Mouse (Mus musculus) left cerebral cortex, postnatal 36 days (tissue): ENCODE measurements at regions not wholly inside any gene's neighbourhood (a gene's known extent, or its start where the extent isn't known, plus 50 kb on each side); places are given as distances from the start of the nearest gene placed in this dataset.
"Not testable (repeated sequence)": the region's sequence is repeated elsewhere in the genome, so short reads cannot be mapped to it uniquely, and the experiment has no call there.

Source experiments
- DNase-seq, 2 experiments: peaks; one replicate each; pipeline ENCODE4 v3.0.0; 2021 to 2022; ENCODE audit warnings: low spot score in 2 of 2, mixed read lengths in 1 of 2
- intact Hi-C: fragments of 180-260 bp; cut with DNase I; formaldehyde crosslinking; loops from one replicate; pipeline ENCODE4 v1.15.1; 2025

DNA sequence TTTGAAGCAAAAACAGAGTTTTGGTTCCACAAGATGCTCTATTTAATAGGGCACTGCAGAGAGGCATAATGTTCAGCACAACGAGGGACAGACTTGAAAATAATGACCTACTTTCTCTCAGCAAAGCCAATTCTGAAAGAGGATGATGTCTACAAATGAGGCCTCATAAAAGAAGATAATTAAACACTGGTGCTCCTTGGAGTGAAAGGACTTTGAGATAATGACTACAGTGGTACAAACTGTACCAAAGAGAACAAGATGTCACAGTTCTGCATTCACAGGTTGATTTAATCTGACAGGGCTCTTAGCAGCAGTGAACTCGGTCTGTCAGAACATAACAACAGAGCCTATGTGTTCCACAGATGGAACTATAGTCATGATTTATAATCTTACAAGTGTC is 305.4 kb downstream of the Hdgfl1 start:
- intact Hi-C loops = no loop called here
- DNase-seq = no peak

- DNase-seq = no peak
- intact Hi-C loops = no loop called here
Measured at GRCm38 (mm10) chr13:26464096-26464495, 305.9 kb downstream of the Hdgfl1 start.

GRCm38 (mm10) chr13:26457487-26458253 is 312.3 kb downstream of the Hdgfl1 start:
- intact Hi-C loops = no loop called here
- DNase-seq = no peak

DNA sequence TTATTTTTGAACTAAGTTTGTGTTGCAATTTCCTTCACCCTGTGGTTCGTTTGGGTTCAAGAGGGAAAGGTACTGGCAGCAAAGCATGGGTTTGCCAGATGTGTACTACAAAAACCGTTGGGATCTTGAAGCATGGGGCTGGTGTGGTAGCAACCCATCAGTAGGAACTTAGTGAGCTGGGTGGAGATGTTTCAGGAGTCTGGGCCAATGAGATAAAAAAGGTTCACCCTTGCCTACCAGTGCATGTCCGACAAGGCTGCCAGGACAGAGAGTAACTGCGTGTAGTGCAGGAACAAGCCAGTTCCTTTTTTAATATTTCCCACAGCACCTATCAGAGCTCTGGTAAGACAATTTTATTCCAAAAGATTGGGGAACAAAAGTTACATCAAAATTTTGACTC is 343.3 kb downstream of the Hdgfl1 start:
- DNase-seq = no peak
- intact Hi-C loops = no loop called here

DNA sequence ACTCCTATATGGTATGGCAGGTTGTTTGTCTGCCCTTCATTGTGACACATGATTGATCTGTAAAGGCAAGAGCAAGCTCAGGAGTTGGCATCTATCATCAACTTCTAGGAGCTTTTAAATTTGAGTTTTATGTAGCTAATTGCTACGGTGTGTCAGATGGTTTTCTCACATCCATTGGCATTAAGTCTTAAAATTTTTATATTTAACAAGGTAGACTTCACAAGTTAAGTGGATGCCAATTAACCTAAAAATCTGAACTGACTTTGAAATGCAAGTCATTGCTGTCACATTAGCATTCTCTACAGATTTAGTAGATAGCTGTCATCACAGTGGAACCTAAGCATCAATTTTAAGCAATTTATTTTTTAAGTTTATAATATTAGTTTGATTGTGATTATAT is 345.5 kb downstream of the Hdgfl1 start:
- DNase-seq = no peak
- intact Hi-C loops = no loop called here

DNA sequence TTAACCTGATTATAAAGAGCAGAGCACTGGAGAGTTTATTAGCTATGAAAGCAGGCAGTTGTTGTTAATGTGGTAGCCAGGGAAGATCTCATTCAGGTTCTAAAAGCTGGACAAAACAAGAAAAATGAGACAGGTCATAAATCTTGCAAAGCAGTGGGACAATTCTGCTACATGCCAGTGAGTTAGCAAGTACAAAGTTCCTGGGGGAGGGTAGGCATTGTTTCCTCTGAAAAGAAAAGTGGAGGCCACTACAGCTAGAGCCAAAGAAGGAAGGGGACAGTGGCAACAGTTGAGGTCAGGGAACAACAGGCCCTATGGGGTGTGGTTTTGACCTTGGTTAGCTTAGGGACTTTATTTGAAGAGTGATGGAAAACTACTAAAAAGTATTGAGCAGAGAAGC is 364.2 kb downstream of the Hdgfl1 start:
- intact Hi-C loops = loop anchor here (10.0 kb wide), 1 partner anchor 129 kb away; no protein-coding TSS in a partner anchor

DNA sequence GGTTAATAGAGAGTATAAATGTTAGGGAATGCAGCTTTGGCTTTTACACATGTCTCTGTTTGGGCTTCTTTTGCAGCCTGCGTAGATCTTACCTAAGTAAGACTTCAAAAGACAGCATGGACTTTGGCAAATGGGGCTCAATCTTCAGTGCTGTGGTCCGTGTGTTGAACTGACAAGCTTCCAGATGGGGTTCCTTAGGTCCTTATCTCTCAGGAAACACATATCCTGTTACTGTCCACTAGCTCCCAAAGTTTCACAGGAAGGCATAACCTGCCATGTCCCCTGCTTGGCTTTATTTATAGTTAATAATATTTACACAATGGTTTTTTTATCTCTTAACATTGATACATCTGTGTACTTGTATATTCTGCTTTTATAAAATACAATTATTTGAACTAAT is 365.3 kb downstream of the Hdgfl1 start:
- intact Hi-C loops = loop anchor here (10.0 kb wide), 1 partner anchor 130 kb away; no protein-coding TSS in a partner anchor
- no peak for DNase-seq

More for the DNA sequence above, 364.2 kb downstream of the Hdgfl1 start:
- DNase-seq = no peak

DNA sequence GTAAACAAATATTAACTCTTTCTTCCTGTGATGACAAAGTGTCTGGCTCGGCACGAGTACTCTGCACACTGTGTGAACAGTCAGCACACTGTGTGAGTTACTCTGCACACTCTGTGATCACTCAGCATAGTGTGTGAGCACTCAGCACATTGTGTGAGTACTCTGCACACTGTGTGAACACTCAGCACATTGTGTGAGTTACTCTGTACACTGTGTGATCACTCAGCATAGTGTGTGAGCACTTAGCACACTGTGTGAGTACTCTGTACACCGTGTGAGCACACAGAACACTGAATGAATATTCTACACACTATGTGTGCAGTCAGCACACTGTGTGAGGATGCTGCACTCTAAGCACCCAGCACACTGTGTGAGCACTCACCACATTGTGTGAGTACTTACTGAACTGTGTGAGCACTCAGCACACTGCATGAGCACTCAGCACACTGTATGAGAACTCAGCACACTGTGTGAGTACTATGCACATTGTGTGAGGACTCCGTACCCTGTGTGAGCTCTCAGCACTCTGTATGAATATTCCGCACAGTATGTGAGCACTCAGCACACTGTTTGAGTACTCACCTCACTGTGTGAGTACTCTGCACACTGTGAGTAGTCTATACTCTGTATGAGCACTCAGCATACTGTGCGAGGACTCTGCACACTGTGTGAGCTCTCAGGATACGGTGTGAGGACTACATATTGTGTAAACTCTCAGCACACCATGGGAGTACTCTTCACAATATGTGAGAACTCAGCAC is 381.9 kb downstream of the Hdgfl1 start:
- intact Hi-C loops = no loop called here

DNA sequence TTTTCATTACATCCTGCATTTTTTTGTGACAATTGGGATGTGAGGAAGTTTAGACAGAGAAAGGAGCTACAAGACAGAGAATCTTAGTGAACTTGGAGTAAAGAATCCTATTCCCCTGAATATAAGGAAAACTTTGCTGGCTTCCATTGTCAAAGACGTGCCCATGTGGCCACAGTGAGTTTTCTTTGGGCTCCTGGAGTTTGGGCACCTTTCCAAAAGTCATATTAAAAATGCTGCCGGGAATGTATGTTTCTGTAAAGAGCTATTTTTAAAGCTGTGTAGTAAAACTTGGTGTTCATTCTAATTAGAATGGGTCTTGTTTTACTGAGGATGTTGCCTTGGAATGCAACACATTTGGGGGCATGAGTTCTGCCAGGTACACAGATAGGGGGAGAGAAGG is 387.3 kb downstream of the Hdgfl1 start:
- DNase-seq = no peak
- intact Hi-C loops = no loop called here

More for the DNA sequence above, 381.9 kb downstream of the Hdgfl1 start:
- DNase-seq = no peak

GRCm38 (mm10) chr13:26382154-26382553 is 387.8 kb downstream of the Hdgfl1 start:
- intact Hi-C loops = no loop called here
- no peak for DNase-seq

- intact Hi-C loops = no loop called here
- DNase-seq = no peak
Measured at GRCm38 (mm10) chr13:26375546-26375945, 394.4 kb downstream of the Hdgfl1 start.

DNA sequence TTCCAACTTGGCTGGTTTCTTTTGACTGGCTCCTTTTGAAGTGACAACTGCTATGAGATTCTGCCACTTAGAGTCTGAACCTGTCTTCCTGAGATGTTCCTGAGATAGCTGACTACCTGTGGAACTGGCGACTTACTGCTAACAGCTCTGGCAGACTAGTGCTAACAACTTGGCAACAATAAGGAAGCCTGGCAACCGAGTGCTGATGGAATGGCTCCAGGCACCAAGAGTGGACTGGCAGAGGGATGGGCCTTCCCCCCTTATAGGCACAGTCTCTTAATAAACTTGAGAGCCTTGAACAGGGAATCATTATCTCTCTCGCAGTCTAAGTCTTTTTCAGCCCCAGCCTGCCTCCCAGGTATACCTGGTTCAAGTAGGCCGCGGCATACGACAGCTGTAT is 404.1 kb downstream of the Hdgfl1 start:
- intact Hi-C loops, DNase-seq: not testable (repeated sequence)

GRCm38 (mm10) chr13:26356341-26356740 is 413.6 kb downstream of the Hdgfl1 start:
- DNase-seq = no peak
- intact Hi-C loops = no loop called here

- intact Hi-C loops = no loop called here
- no peak for DNase-seq
Measured at GRCm38 (mm10) chr13:26354421-26354820, 415.5 kb downstream of the Hdgfl1 start.

GRCm38 (mm10) chr13:26350510-26350909 is 419.5 kb downstream of the Hdgfl1 start:
- intact Hi-C loops = no loop called here
- DNase-seq = no peak

- DNase-seq = no peak
Measured at GRCm38 (mm10) chr13:26338795-26339194, 431.2 kb downstream of the Hdgfl1 start.

GRCm38 (mm10) chr13:26325066-26325465 is 444.9 kb downstream of the Hdgfl1 start:
- intact Hi-C loops = no loop called here
- no peak for DNase-seq

More at GRCm38 (mm10) chr13:26338795-26339194, 431.2 kb downstream of the Hdgfl1 start:
- intact Hi-C loops = no loop called here

GRCm38 (mm10) chr13:26324633-26325032 is 445.3 kb downstream of the Hdgfl1 start:
- intact Hi-C loops = no loop called here
- DNase-seq = no peak

GRCm38 (mm10) chr13:26318557-26318956 is 451.4 kb downstream of the Hdgfl1 start:
- intact Hi-C loops = no loop called here

DNA sequence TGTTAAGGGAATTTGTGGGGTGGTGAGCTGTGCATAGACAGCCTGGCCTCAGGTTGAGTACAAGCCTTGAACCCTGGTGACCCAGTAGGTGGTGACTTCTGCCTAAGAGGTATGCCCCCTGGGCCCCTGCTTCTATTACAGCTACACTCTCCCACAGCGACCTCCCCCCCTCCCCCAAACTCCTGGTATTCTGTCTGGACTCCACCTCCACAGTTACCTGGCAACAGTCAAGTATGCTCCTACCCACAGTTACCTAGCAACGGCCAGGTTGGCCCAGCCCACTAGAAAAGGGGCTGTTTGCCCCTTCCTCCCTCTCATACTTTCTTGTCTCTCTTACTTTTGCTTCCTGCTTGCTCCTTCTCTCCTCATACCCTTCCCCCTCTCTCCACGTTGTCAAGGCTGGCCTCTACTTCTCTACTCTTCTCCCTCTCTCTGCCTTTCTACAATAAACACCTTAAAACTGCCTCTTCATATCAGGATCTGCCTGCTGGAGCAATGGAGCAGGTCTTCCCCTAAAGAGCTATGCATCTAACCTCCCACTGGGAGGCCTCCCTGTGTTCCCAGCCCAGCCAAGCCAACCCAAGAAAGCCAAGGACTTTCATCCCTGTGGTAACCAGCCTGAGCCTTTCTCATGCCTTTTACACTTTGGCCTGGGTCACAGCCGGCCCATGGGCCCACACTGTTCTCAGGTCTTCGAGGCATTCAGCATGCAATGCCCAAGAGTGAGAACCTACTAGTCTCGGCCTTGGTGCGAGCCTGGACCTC is 457.5 kb downstream of the Hdgfl1 start:
- intact Hi-C loops = no loop called here
- no peak for DNase-seq

More at GRCm38 (mm10) chr13:26318557-26318956, 451.4 kb downstream of the Hdgfl1 start:
- DNase-seq = no peak
